Mouse (Mus musculus): ENCODE data around the gene Gm20914.
"Not testable (repeated sequence)": the region's sequence is repeated elsewhere in the genome, so short reads cannot be mapped to it uniquely, and the experiment has no call there.

Gene Gm20914

GRCm38 (mm10) chrY:5725678-5726077, at the start of gene Gm20914:
TSS of gene Gm20914 (plus strand) at chrY:5725978.
- DNase-seq (ENCODE audit: extremely low read depth, low read depth, low spot score), result not testable (repeated sequence)
